Mouse (Mus musculus) lung, adult 2 months (tissue): ENCODE results near the gene Prr36.

Experiments
- CTCF ChIP-seq: fragments of 200-500 bp; IDR thresholded peaks from 2 replicates; pipeline ENCODE4 v1.5.1; 2011; ENCODE audit warnings: mild to moderate bottlenecking, low read length, control low read depth; ENCODE audit not compliant: insufficient read depth
- POLR2A ChIP-seq: fragments of 200-500 bp; IDR thresholded peaks from 2 replicates; pipeline ENCODE4 v1.6.1; 2011; ENCODE audit warnings: low read depth, mild to moderate bottlenecking, control low read depth, low read length, borderline replicate concordance; ENCODE audit errors: extremely low read depth

DNA sequence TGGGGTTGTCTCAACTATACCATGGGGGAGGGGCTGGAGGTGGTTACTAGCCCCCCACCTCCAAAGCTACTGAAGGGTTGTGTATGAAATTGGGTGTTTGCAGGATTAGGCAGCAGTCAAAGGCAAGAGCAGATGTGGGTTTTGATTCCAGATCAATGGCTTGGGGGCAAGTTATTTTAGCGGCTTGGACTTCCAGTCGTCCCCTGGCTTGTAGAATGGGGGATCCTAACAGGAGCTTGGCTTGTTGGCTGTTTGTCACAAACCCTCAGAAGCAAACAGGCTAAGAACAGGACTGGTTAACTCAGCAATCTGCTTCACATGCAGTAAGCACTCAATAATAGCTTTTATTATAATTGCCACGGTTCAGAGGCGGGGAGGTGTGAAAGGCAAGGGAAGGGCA lies 40.1 kb upstream of the Prr36 start:
- TF ChIP-seq CTCF (no peak), POLR2A (no peak)
